Mouse (Mus musculus): ENCODE data around the gene Efcab14. TPM values are rescaled to one million over a fixed set of nuclear protein-coding genes. Genes with fewer than 3 reads are reported as not detected.

Gene Efcab14
- polyA plus RNA-seq (2016; fragmentation: Nextera tagmentation; extraction: Ambion mirVana): 34.4 and 34.8 TPM in 2 replicates

DNA sequence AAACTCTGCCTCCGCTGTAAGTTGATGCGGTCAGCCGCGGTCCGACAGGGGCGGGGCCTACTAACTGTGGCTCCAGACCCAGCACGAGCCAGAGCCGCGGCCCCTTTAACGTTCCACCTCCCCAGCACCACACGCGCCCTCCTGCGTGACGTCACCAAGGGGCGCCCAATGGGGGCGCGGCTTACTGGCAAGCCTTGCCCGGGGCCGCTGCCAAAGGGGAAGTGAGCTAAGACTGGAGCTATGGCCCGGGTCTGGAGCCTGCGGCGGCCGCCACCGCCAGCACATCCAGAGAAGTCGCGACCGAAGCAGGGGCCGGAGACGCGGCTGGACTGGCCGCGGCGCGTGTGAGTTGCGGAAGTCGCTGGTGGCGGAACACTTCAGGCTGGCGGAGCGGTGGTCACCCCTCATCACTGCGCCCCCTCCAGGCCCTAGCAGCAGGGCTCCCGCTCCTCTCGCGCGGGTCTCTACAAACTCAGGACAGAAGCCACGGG is at the start of gene Efcab14:
Gene Efcab14 (plus strand): TSS at position 194 of the 491 bp plus-strand sequence.
- H3K27me3 ChIP-seq (ENCODE audit: low read depth, poor library complexity, severe bottlenecking): no peaks in the 10 kb centered on the region; the same call in 1 of the 2 replicates
- no peaks in the 10 kb centered on the region for H3K9me3 ChIP-seq (replicated peaks)
- WGBS: under 1% methylated on average over 45 of the region's 45 CpGs
- peaks cover 30% of the 10 kb centered on the region for H3K36me3 ChIP-seq
- H3K4me3 ChIP-seq: peak within 1 kb of the TSS; percentile 85
- peak within 1 kb of the TSS; percentile 92 for H3K27ac ChIP-seq (replicated peaks)
- H3K4me1 ChIP-seq: peaks cover 20% of the 10 kb centered on the region
- peak; percentile 99 for DNase-seq (ENCODE audit: low spot score)

- H3K4me3 ChIP-seq: no peak overlapping the region
- no peak for DNase-seq (ENCODE audit: low spot score)
- H3K4me1 ChIP-seq: no peaks in the 10 kb centered on the region
- no peaks in the 10 kb centered on the region for H3K27me3 ChIP-seq (ENCODE audit: low read depth, poor library complexity, severe bottlenecking)
- no peaks in the 10 kb centered on the region for H3K9me3 ChIP-seq (replicated peaks)
- no peak overlapping the region for H3K27ac ChIP-seq (replicated peaks)
- H3K36me3 ChIP-seq: no peaks in the 10 kb centered on the region
- 89% methylated on average over 3 of the region's 3 CpGs for WGBS
Observed at GRCm38 (mm10) chr4:115701468-115701867, 36.1 kb upstream of the Efcab14 start.

DNA sequence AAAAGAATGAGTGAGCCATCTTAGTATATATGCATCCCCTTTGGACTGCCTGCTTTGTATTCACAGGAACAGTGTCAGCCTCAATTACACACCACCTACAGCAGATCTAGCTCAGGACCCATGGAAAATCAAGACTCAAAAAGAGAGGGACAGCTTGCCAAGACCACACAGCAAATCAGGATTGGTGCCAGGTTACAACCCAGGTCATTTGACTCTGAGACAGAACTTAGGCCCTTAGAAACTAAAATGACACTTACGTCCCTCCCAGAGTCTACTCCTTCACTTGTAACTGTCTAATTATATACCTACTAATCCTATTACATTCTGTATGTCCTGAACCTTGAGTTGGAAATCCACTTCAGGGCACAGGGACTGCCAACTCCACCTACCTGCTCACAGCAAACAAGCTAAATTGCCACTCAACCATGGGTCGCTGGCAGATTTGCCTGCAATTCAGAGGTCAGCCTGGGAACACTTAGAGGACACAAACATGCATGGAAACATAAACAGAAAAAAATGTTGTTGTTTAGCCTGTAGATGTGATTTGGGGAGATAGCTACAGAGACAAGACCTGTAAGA is 33.5 kb upstream of the Efcab14 start:
- 91% methylated on average over 2 of the region's 2 CpGs for WGBS
- no peaks in the 10 kb centered on the region for H3K27me3 ChIP-seq (ENCODE audit: low read depth, poor library complexity, severe bottlenecking)
- H3K27ac ChIP-seq (replicated peaks): no peak overlapping the region
- no peaks in the 10 kb centered on the region for H3K36me3 ChIP-seq
- H3K4me3 ChIP-seq: no peak overlapping the region
- no peaks in the 10 kb centered on the region for H3K4me1 ChIP-seq
- H3K9me3 ChIP-seq (replicated peaks): no peaks in the 10 kb centered on the region
- DNase-seq (ENCODE audit: low spot score): no peak

DNA sequence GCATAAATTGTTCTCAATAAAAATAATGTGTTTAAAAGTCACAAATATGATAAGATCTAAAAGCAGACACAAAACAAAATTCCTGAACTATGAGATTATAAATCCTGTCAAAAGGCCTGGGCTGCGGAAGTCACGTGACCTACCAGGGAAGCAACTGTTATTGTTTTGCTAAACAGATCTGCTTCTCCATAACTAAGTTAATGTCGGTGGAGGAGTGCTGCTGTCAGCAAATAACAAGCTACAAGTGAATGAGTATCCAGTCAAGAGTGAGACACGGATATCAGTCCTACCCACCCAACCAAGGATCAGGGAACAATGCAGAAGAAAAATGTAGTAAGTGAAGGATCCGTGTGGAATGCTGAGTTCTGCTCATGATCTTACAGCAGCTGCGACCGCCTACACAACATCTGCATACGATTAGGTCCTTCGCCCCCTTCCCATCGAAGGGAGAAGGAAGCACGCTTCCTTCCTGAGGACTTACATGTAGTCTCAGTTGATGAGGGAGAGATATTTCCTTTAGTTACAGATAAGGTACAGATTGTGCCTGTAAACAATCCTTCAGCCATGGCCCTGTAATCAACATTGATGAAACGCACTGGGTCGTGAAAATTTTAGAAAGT is 28.5 kb upstream of the Efcab14 start:
- Histone ChIP-seq H3K27ac (replicated peaks) (no peak overlapping the region), H3K27me3 (ENCODE audit: low read depth, poor library complexity, severe bottlenecking) (no peaks in the 10 kb centered on the region), H3K4me3 (no peak overlapping the region), H3K9me3 (replicated peaks) (no peaks in the 10 kb centered on the region), H3K36me3 (no peaks in the 10 kb centered on the region), H3K4me1 (0 out of 2 replicates have a peak, but pooled peaks cover 3% of the 10 kb centered on the region)
- 67% methylated on average over 13 of the region's 13 CpGs for WGBS
- no peak for DNase-seq (ENCODE audit: low spot score)

GRCm38 (mm10) chr4:115709792-115710418 is 27.6 kb upstream of the Efcab14 start:
- Histone ChIP-seq H3K27me3 (ENCODE audit: low read depth, poor library complexity, severe bottlenecking) (no peaks in the 10 kb centered on the region), H3K9me3 (replicated peaks) (no peaks in the 10 kb centered on the region), H3K4me1 (0 out of 2 replicates have a peak, but pooled peaks cover 3% of the 10 kb centered on the region), H3K36me3 (no peaks in the 10 kb centered on the region), H3K4me3 (peak overlapping the region; percentile 38), H3K27ac (replicated peaks) (0 out of 2 replicates have a peak overlapping the region, but pooled peaks have one; percentile 57)
- peak; percentile 87 for DNase-seq (ENCODE audit: low spot score)
- WGBS: 13% methylated on average over 13 of the region's 13 CpGs

GRCm38 (mm10) chr4:115728721-115729120 is 8.8 kb upstream of the Efcab14 start:
- H3K27ac ChIP-seq (replicated peaks): no peak overlapping the region
- H3K9me3 ChIP-seq (replicated peaks): no peaks in the 10 kb centered on the region
- H3K4me3 ChIP-seq: no peak overlapping the region
- peaks cover 7% of the 10 kb centered on the region; the same call in 1 of the 2 replicates for H3K27me3 ChIP-seq (ENCODE audit: low read depth, poor library complexity, severe bottlenecking)
- H3K4me1 ChIP-seq: no peaks in the 10 kb centered on the region
- peak; percentile 55 for DNase-seq (ENCODE audit: low spot score)
- WGBS: 18% methylated on average over 5 of the region's 5 CpGs
- no peaks in the 10 kb centered on the region for H3K36me3 ChIP-seq

GRCm38 (mm10) chr4:115731588-115732222 is 5.8 kb upstream of the Efcab14 start:
- no peak overlapping the region for H3K4me3 ChIP-seq
- WGBS: 23% methylated on average over 7 of the region's 7 CpGs
- H3K9me3 ChIP-seq (replicated peaks): no peaks in the 10 kb centered on the region
- H3K27ac ChIP-seq (replicated peaks): no peak overlapping the region
- peak; percentile 78 for DNase-seq (ENCODE audit: low spot score)
- H3K36me3 ChIP-seq: no peaks in the 10 kb centered on the region
- no peaks in the 10 kb centered on the region for H3K4me1 ChIP-seq
- H3K27me3 ChIP-seq (ENCODE audit: low read depth, poor library complexity, severe bottlenecking): peaks cover 7% of the 10 kb centered on the region; the same call in 1 of the 2 replicates

- H3K4me3 ChIP-seq: no peak overlapping the region
- DNase-seq (ENCODE audit: low spot score): no peak
- 73% methylated on average over 3 of the region's 3 CpGs for WGBS
Observed at GRCm38 (mm10) chr4:115732223-115732818, 5.2 kb upstream of the Efcab14 start.

GRCm38 (mm10) chr4:115733746-115734145 is 3.8 kb upstream of the Efcab14 start:
- no peak for DNase-seq (ENCODE audit: low spot score)
- WGBS: 85% methylated on average over 5 of the region's 5 CpGs
- no peak overlapping the region for H3K4me3 ChIP-seq
- H3K27me3 ChIP-seq (ENCODE audit: low read depth, poor library complexity, severe bottlenecking): peaks cover 7% of the 10 kb centered on the region; the same call in 1 of the 2 replicates
- peaks cover 13% of the 10 kb centered on the region for H3K4me1 ChIP-seq
- H3K9me3 ChIP-seq (replicated peaks): no peaks in the 10 kb centered on the region
- H3K36me3 ChIP-seq: no peaks in the 10 kb centered on the region
- no peak overlapping the region for H3K27ac ChIP-seq (replicated peaks)

More at GRCm38 (mm10) chr4:115732223-115732818, 5.2 kb upstream of the Efcab14 start:
- 0 out of 2 replicates have a peak, but pooled peaks cover 5% of the 10 kb centered on the region for H3K4me1 ChIP-seq
- H3K27me3 ChIP-seq (ENCODE audit: low read depth, poor library complexity, severe bottlenecking): peaks cover 7% of the 10 kb centered on the region; the same call in 1 of the 2 replicates
- H3K36me3 ChIP-seq: no peaks in the 10 kb centered on the region
- H3K9me3 ChIP-seq (replicated peaks): no peaks in the 10 kb centered on the region
- no peak overlapping the region for H3K27ac ChIP-seq (replicated peaks)

DNA sequence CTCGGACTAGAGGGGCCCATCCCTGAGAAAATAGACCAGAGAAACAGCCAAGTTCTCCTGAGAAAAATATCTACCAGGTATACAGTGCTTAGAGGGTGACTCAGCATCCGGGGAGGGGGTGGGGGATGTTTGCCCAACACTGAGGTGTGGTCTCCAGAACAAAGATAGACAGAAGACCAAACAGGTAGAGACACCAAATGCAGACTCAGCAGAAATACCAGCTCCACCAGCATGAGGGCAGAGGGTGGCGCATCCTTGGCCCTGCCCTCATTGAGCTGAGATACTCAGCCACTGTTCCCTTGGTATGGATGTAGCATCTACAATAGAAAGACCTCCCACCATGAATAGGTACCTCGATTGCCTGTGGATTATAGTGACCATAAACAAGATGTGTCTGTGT is 2.7 kb upstream of the Efcab14 start:
- Histone ChIP-seq H3K27ac (replicated peaks) (no peak overlapping the region), H3K4me1 (peaks cover 20% of the 10 kb centered on the region), H3K27me3 (ENCODE audit: low read depth, poor library complexity, severe bottlenecking) (peaks cover 7% of the 10 kb centered on the region; the same call in 1 of the 2 replicates), H3K36me3 (peaks cover 3% of the 10 kb centered on the region; the same call in 1 of the 2 replicates), H3K4me3 (no peak overlapping the region), H3K9me3 (replicated peaks) (no peaks in the 10 kb centered on the region)
- 75% methylated on average over 4 of the region's 4 CpGs for WGBS
- DNase-seq (ENCODE audit: low spot score): no peak

- H3K27me3 ChIP-seq (ENCODE audit: low read depth, poor library complexity, severe bottlenecking): no peaks in the 10 kb centered on the region
- H3K27ac ChIP-seq (replicated peaks): peak overlapping the region; percentile 92; the same call in 1 of the 2 replicates
- H3K4me1 ChIP-seq: peaks cover 20% of the 10 kb centered on the region
- H3K9me3 ChIP-seq (replicated peaks): no peaks in the 10 kb centered on the region
- no peak for DNase-seq (ENCODE audit: low spot score)
- H3K36me3 ChIP-seq: peaks cover 38% of the 10 kb centered on the region
- peak overlapping the region; percentile 85 for H3K4me3 ChIP-seq
- WGBS: 49% methylated on average over 13 of the region's 13 CpGs
Observed at GRCm38 (mm10) chr4:115738481-115738985, 989 bp downstream of the Efcab14 start.

- Histone ChIP-seq H3K9me3 (replicated peaks) (no peaks in the 10 kb centered on the region), H3K27ac (replicated peaks) (no peak overlapping the region), H3K4me1 (peaks cover 15% of the 10 kb centered on the region), H3K27me3 (ENCODE audit: low read depth, poor library complexity, severe bottlenecking) (no peaks in the 10 kb centered on the region), H3K36me3 (peaks cover 64% of the 10 kb centered on the region), H3K4me3 (no peak overlapping the region)
- DNase-seq (ENCODE audit: low spot score): no peak
Observed at GRCm38 (mm10) chr4:115742658-115743057, 5.1 kb downstream of the Efcab14 start.
